Mouse (Mus musculus) erythroid progenitor cell, adult 5-6 weeks (primary cell): ENCODE measurements around the gene Pfn4. TPM values are rescaled to one million over a fixed set of nuclear protein-coding genes. Genes with fewer than 3 reads are reported as not detected.
"Not testable (repeated sequence)": the region's sequence is repeated elsewhere in the genome, so short reads cannot be mapped to it uniquely, and the experiment has no call there.

ENCODE experiments used
- ATAC-seq: replicated peaks from 2 replicates; pipeline ENCODE4 v1.8.0; 2016; ENCODE audit warnings: moderate number of reproducible peaks, mild to moderate bottlenecking, moderate TSS enrichment, inconsistent platforms; ENCODE audit not compliant: poor library complexity, low FRiP score, severe bottlenecking
- total RNA-seq, 2 experiments: library from RNA; stranded (forward) in 1 of 2; stranded (reverse) in 1 of 2; fragments of 150-400 nt in 1 of 2; fragments of 186-747, 209-891 nt in 1 of 2; gene quantifications; 2 replicates each; pipeline versions ENCODE4 v1.2.3 to v1.2.4; 2015 to 2017; ENCODE audit warnings: low replicate concordance in 2 of 2

Pfn4 gene
- total RNA-seq, 2 experiments from 2014 or later = not detected

GRCm38 (mm10) chr12:4781725-4782404, 13.0 kb downstream of the Pfn4 start:
- not testable (repeated sequence) for ATAC-seq

GRCm38 (mm10) chr12:4783598-4783997, 14.8 kb downstream of the Pfn4 start:
- ATAC-seq = no peak

DNA sequence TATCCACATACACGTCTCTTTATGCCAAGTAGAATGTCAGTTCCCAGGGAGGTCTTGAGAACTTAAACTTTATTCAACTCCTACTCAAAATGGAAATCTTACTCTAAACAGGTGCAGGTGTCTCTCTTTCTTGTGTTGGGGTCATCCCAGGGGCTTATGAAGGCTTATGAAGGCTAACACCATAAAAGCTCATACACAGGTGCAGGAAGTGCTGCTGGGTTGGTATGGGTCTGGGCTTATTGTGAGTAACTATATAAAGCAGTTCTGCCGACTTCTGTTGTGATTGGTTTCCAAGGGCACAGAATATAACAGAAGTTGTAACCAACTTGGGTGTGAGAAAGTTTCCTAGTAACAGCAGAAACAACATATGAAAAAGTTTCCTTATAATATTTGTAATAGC, 15.6 kb downstream of the Pfn4 start:
- no peak for ATAC-seq

DNA sequence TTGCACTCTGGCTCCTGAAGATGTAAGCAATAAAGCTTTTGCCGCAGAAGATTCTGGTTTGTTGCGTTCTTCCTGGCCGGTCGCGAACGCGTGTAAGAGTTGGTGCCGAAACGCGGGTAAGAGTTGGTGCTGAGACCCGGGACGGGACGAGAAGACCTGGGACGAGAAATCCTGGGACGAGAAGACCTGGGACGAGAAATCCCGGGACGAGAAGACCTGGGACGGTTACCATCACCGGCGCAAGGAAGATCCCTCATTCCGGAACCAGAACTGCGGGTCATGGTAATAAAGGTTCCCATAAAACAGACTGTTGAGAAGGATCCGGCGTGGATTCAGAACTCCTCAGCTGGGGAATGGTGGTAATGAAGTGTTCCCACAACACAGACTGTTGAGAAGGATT, 19.3 kb downstream of the Pfn4 start:
- not testable (repeated sequence) for ATAC-seq

GRCm38 (mm10) chr12:4793718-4794117, 24.9 kb downstream of the Pfn4 start:
- no peak for ATAC-seq

- not testable (repeated sequence) for ATAC-seq
Observed at GRCm38 (mm10) chr12:4797471-4797870, 28.6 kb downstream of the Pfn4 start.

DNA sequence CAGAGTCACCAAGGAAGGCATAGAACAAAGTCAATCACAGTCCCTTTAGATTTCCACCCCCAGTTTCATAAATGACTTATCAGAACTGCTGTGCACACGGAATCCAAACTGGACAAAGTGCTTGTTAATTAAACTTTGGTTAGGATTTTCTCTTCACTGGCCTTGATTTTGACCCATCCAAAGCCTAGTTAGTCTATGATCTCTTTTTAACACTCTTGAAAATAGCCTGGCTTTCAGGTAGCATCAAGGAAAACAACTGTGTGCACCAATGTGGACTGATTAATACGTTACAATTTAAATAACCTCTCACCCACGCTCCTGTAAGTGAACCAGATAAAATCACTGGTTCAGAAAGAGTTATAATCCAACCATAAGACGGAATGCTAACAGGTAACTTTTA, 42.2 kb downstream of the Pfn4 start:
- ATAC-seq = no peak

DNA sequence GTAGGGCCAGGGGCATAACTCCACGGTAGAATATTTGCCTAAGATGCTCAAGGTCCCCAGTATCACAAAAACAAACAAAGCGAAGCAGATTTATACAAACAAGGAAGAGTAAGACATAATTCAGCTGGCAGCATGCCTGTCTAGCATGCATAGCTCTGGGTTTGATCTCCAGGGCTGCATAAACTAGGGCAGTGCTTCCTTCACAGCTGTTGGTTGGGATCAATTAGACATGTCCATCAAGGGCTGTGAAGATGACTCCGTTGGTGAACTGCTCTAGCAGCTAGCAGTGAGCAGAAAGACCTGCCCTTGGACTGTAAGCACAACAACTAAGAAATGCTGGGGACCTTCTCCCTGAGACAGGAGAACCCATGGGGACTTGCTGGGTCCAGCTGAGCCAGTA, 42.9 kb downstream of the Pfn4 start:
- ATAC-seq = no peak

GRCm38 (mm10) chr12:4813636-4814035, 44.8 kb downstream of the Pfn4 start:
- no peak for ATAC-seq

GRCm38 (mm10) chr12:4816680-4817360, 48.0 kb downstream of the Pfn4 start:
- peak; percentile 46 for ATAC-seq

GRCm38 (mm10) chr12:4817361-4818101, 48.7 kb downstream of the Pfn4 start, which contains the start of gene Sf3b6:
Sf3b6 (plus strand) TSS chr12:4817544.
- ATAC-seq = peak; percentile 97

DNA sequence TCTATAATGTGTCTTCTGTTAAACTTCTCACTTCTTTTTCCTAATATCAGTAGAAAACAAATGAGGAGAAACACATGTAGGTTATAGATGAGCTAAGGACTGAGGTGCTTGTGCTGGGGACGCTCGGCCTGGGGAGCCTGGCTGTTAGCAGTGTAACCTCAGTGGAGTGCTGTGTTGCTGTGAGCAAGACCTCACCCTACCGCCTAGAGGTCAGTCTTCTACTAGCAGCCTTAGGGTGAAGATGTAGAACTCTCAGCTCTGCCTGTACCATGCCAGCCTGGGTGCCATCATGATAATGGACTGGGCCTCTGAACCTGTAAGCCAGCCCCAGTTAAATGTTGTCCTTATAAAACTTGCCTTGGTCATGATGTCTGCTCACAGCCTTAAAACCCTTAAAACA, 58.4 kb downstream of the Pfn4 start:
- no peak for ATAC-seq

Other genes starting within 250 kb of the Pfn4 start
- 49.5 and 71.7 TPM in 2 replicates for gene Itsn2, start 176.4 kb upstream of the Pfn4 start, total RNA-seq (2015; ENCODE audit: low replicate concordance)
- 49.2 and 64.0 TPM in 2 replicates for gene Itsn2, start 176.4 kb upstream of the Pfn4 start, total RNA-seq (2017; ENCODE audit: low replicate concordance)
- gene Gm3625, start 176.1 kb upstream of the Pfn4 start, total RNA-seq (2015; ENCODE audit: low replicate concordance) = not detected in 2 replicates
- gene Gm3625, start 176.1 kb upstream of the Pfn4 start, total RNA-seq (2017; ENCODE audit: low replicate concordance) = not detected in 2 replicates
- not detected in 2 replicates for gene Fam228a, start 30.6 kb upstream of the Pfn4 start, total RNA-seq (2015; ENCODE audit: low replicate concordance)
- gene Fam228a, start 30.6 kb upstream of the Pfn4 start, total RNA-seq (2017; ENCODE audit: low replicate concordance) = not detected in 2 replicates
- gene Fam228b, start 245 bp downstream of the Pfn4 start, total RNA-seq (2015; ENCODE audit: low replicate concordance) = not detected in 2 replicates
- gene Fam228b, start 245 bp downstream of the Pfn4 start, total RNA-seq (2017; ENCODE audit: low replicate concordance) = 0.90 TPM in 1 of 2 replicates, not detected in the other
- 82.2 and 163 TPM in 2 replicates for gene Sf3b6, start 48.5 kb downstream of the Pfn4 start, total RNA-seq (2015; ENCODE audit: low replicate concordance)
- 50.3 and 108 TPM in 2 replicates for gene Sf3b6, start 48.5 kb downstream of the Pfn4 start, total RNA-seq (2017; ENCODE audit: low replicate concordance)
- not detected in 2 replicates for gene Fkbp1b, start 72.6 kb downstream of the Pfn4 start, total RNA-seq (2015; ENCODE audit: low replicate concordance)
- gene Fkbp1b, start 72.6 kb downstream of the Pfn4 start, total RNA-seq (2017; ENCODE audit: low replicate concordance) = 0.15 and 0.90 TPM in 2 replicates
- 2.1 and 16.9 TPM in 2 replicates for gene Wdcp, start 74.3 kb downstream of the Pfn4 start, total RNA-seq (2015; ENCODE audit: low replicate concordance)
- 0.15 and 0.39 TPM in 2 replicates for gene Wdcp, start 74.3 kb downstream of the Pfn4 start, total RNA-seq (2017; ENCODE audit: low replicate concordance)
- gene Mfsd2b, start 105.3 kb downstream of the Pfn4 start, total RNA-seq (2015; ENCODE audit: low replicate concordance) = 277 and 292 TPM in 2 replicates
- 253 and 262 TPM in 2 replicates for gene Mfsd2b, start 105.3 kb downstream of the Pfn4 start, total RNA-seq (2017; ENCODE audit: low replicate concordance)
- 31.4 and 36.4 TPM in 2 replicates for gene Ubxn2a, start 138.7 kb downstream of the Pfn4 start, total RNA-seq (2015; ENCODE audit: low replicate concordance)
- gene Ubxn2a, start 138.7 kb downstream of the Pfn4 start, total RNA-seq (2017; ENCODE audit: low replicate concordance) = 44.9 and 72.6 TPM in 2 replicates
- gene Atad2b, start 148.3 kb downstream of the Pfn4 start, total RNA-seq (2015; ENCODE audit: low replicate concordance) = 72.4 and 96.0 TPM in 2 replicates
- gene Atad2b, start 148.3 kb downstream of the Pfn4 start, total RNA-seq (2017; ENCODE audit: low replicate concordance) = 96.5 and 105 TPM in 2 replicates